Comparison of ENCODE assay signal across 9 mouse cellular contexts in genomic region chr1:136946806-136947393, GRCm38 (mm10). TPM values are rescaled to one million over a fixed set of nuclear protein-coding genes. Genes with fewer than 3 reads are reported as not detected.
DNase-seq lines count a peak whose midpoint lies in the region; ATAC-seq lines count a peak whose summit lies in the region.
"Had no signal": no experiment of that assay in that cellular context is flagged by ENCODE, and none has a peak within 500 bp of the region (broad histone marks: within the 10 kb centered on the region; RNA-seq: fewer than 3 reads in every experiment).

No protein-coding gene starts in this region.

- H3K4me1 ChIP-seq in embryonic facial prominence, embryonic 11.5 days (ENCODE audit: control insufficient read depth, insufficient read depth, low read length) = no peaks in the 10 kb centered on the region; the same call in none of the 2 replicates
- H3K4me1 ChIP-seq in limb, embryonic 11.5 days (ENCODE audit: control insufficient read depth, insufficient read depth, low read length) = peaks cover 15% of the 10 kb centered on the region; the same call in 1 of the 2 replicates
- H3K4me1 ChIP-seq in neural tube, embryonic 14.5 days (ENCODE audit: control insufficient read depth, insufficient read depth, low read length) = peaks cover 9% of the 10 kb centered on the region; the same call in 1 of the 2 replicates

- H3K4me2 ChIP-seq in embryonic facial prominence, embryonic 11.5 days (ENCODE audit: low read depth, low read length) = peak overlapping the region; percentile 14
- peak overlapping the region; percentile 18; the same call in 1 of the 2 replicates for H3K4me2 ChIP-seq in limb, embryonic 11.5 days (ENCODE audit: low read depth, severe bottlenecking)
- H3K4me2 ChIP-seq in neural tube, embryonic 14.5 days (ENCODE audit: low read depth, low read length) = no peak overlapping the region; the same call in 1 of the 2 replicates

- 1% methylated on average over 18 of the region's 18 CpGs for WGBS in embryonic facial prominence, embryonic 11.5 days
- WGBS in limb, embryonic 11.5 days = under 1% methylated on average over 18 of the region's 18 CpGs
- under 1% methylated on average over 18 of the region's 18 CpGs for WGBS in neural tube, embryonic 14.5 days

- H3K27me3 ChIP-seq in embryonic facial prominence, embryonic 11.5 days (ENCODE audit: control insufficient read depth, insufficient read depth, low read length) = peaks cover 43% of the 10 kb centered on the region
- H3K27me3 ChIP-seq in limb, embryonic 11.5 days (ENCODE audit: control insufficient read depth, insufficient read depth, low read length) = peaks cover 53% of the 10 kb centered on the region
- peaks cover 61% of the 10 kb centered on the region for H3K27me3 ChIP-seq in neural tube, embryonic 14.5 days (ENCODE audit: control insufficient read depth, insufficient read depth, low read length)

- peak overlapping the region; percentile 37; the same call in 1 of the 2 replicates for H3K9ac ChIP-seq in embryonic facial prominence, embryonic 11.5 days (replicated peaks; ENCODE audit: low read length)
- no peak overlapping the region for H3K9ac ChIP-seq in limb, embryonic 11.5 days (ENCODE audit: low read length)
- H3K9ac ChIP-seq in neural tube, embryonic 14.5 days (replicated peaks; ENCODE audit: low read depth, low read length) = no peak overlapping the region

- no peak overlapping the region for H3K27ac ChIP-seq in embryonic facial prominence, embryonic 11.5 days (replicated peaks; ENCODE audit: low read depth, low read length)
- no peak overlapping the region for H3K27ac ChIP-seq in limb, embryonic 11.5 days (replicated peaks; ENCODE audit: low read depth, low read length)
- H3K27ac ChIP-seq in neural tube, embryonic 14.5 days (ENCODE audit: low read depth, low read length) = no peak overlapping the region

- peak; percentile 40 to 54 for DNase-seq in kidney, postnatal 4 days
- no peak for DNase-seq in kidney, adult 18-20 months
- peak; percentile 33 for DNase-seq in embryonic facial prominence, embryonic 11.5 days (ENCODE audit: low spot score)
- DNase-seq in limb, embryonic 11.5 days (ENCODE audit: low spot score) = peak; percentile 66
- DNase-seq in gastrocnemius, postnatal 4 days (ENCODE audit: low spot score in 2 of 2) = no peak
- DNase-seq: cerebellum, postnatal 25 days had no signal

- no peaks in the 10 kb centered on the region for H3K36me3 ChIP-seq in embryonic facial prominence, embryonic 11.5 days (replicated peaks; ENCODE audit: control insufficient read depth, insufficient read depth, low read depth, low read length)
- no peaks in the 10 kb centered on the region for H3K36me3 ChIP-seq in limb, embryonic 11.5 days (ENCODE audit: control insufficient read depth, insufficient read depth, low read length)
- no peaks in the 10 kb centered on the region for H3K36me3 ChIP-seq in neural tube, embryonic 14.5 days (ENCODE audit: control insufficient read depth, insufficient read depth, low read length)

- no peak for ATAC-seq in embryonic facial prominence, embryonic 11.5 days (replicated peaks; ENCODE audit: insufficient number of reproducible peaks, low FRiP score, low TSS enrichment, low read depth)
- no peak for ATAC-seq in limb, embryonic 11.5 days (ENCODE audit: insufficient number of reproducible peaks, low FRiP score, low TSS enrichment, low read depth)
- ATAC-seq in neural tube, embryonic 14.5 days (ENCODE audit: low read depth) = no peak
- no peak for ATAC-seq in inflammation-experienced regulatory T-cells, adult 6 months

- H3K9me3 ChIP-seq in embryonic facial prominence, embryonic 11.5 days (replicated peaks; ENCODE audit: control insufficient read depth, low read length) = no peaks in the 10 kb centered on the region
- no peaks in the 10 kb centered on the region for H3K9me3 ChIP-seq in limb, embryonic 11.5 days (ENCODE audit: control insufficient read depth, low read length)
- no peaks in the 10 kb centered on the region for H3K9me3 ChIP-seq in neural tube, embryonic 14.5 days (ENCODE audit: control insufficient read depth, low read length)

- H3K4me3 ChIP-seq in embryonic facial prominence, embryonic 11.5 days (ENCODE audit: low read depth, low read length) = peak overlapping the region; percentile 21
- H3K4me3 ChIP-seq in limb, embryonic 11.5 days (ENCODE audit: low read depth, low read length) = no peak overlapping the region
- peak overlapping the region; percentile 1; the same call in 1 of the 2 replicates for H3K4me3 ChIP-seq in neural tube, embryonic 14.5 days (ENCODE audit: low read depth, low read length)

RNA-seq across cellular contexts. Expression of gene Nr5a2, which starts 13.3 kb away (rescaled TPM):
- polyA plus RNA-seq in embryonic facial prominence, embryonic 11.5 days (2014; fragmentation: Nextera tagmentation; extraction: Ambion mirVana) = 1.7 and 2.0 TPM in 2 replicates
- 0.09 and 0.28 TPM in 2 replicates for polyA plus RNA-seq in limb, embryonic 11.5 days (2014; fragmentation: Nextera tagmentation; extraction: Ambion mirVana)
- polyA plus RNA-seq in neural tube, embryonic 14.5 days (2014; fragmentation: Nextera tagmentation; extraction: Ambion mirVana) = 1.4 and 1.5 TPM in 2 replicates
- not detected for polyA plus RNA-seq in inflammation-experienced regulatory T-cells, adult 6 months (2017; shearing (Covaris generic))
- total RNA-seq in gastrocnemius, postnatal 4 days (2021) = 1 to 10 TPM; 2.6 to 3.9 TPM
- total RNA-seq: megakaryocyte, adult 5-6 weeks had no signal

Comparison
In these comparisons a context has a peak if more than half of its experiments do, and no peak if none do; other contexts are left out.
1. DNase-seq: peak in kidney, postnatal 4 days (2 of 2), embryonic facial prominence, embryonic 11.5 days (single experiment) and limb, embryonic 11.5 days (single experiment); none in kidney, adult 18-20 months (single experiment) and gastrocnemius, postnatal 4 days (0 of 2).